Mouse (Mus musculus): ENCODE data around the gene Adamts3. TPM values are rescaled to one million over a fixed set of nuclear protein-coding genes. Genes with fewer than 3 reads are reported as not detected.

The Adamts3 gene
- polyA plus RNA-seq, 1 experiment from 2014 or later, result 5.5 TPM

GRCm38 (mm10) chr5:89816610-89817009, 66.5 kb downstream of the Adamts3 start:
- WGBS, result 77% methylated on average over 6 of the region's 6 CpGs
- H3K4me3 ChIP-seq (replicated peaks), result no peak overlapping the region
- no peak for ATAC-seq (ENCODE audit: low FRiP score)
- H3K4me1 ChIP-seq, result no peaks in the 10 kb centered on the region
- H3K4me2 ChIP-seq, result no peak overlapping the region
- no peaks in the 10 kb centered on the region for H3K36me3 ChIP-seq
- H3K9ac ChIP-seq (replicated peaks), result no peak overlapping the region
- H3K27ac ChIP-seq (replicated peaks), result no peak overlapping the region
- no peaks in the 10 kb centered on the region for H3K9me3 ChIP-seq (replicated peaks)
- H3K27me3 ChIP-seq (replicated peaks), result no peaks in the 10 kb centered on the region

DNA sequence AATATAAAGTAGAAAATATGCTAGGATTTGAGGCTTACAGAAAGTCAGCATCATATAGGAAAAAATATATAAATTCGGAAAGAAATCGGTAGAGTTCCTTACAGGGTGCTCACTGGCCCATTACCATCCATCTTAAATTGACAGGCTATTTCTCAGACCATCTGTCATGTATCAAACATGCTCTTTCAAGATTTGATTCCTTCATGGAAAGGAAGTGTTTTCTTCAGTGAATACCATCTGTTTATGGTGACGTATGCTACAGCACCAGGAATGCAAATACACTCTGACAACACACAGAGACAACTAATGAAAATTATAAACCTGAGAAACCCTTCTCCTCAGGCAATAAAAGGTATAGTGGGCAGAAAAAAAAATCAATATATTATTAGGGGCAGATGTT, 68.6 kb downstream of the Adamts3 start:
- no peak for ATAC-seq (ENCODE audit: low FRiP score)
- H3K27ac ChIP-seq (replicated peaks), result no peak overlapping the region
- no peak overlapping the region for H3K9ac ChIP-seq (replicated peaks)
- H3K4me3 ChIP-seq (replicated peaks), result no peak overlapping the region
- no peaks in the 10 kb centered on the region for H3K9me3 ChIP-seq (replicated peaks)
- no peak overlapping the region for H3K4me2 ChIP-seq
- H3K4me1 ChIP-seq, result no peaks in the 10 kb centered on the region
- H3K36me3 ChIP-seq, result no peaks in the 10 kb centered on the region
- no peaks in the 10 kb centered on the region for H3K27me3 ChIP-seq (replicated peaks)
- 83% methylated on average over 3 of the region's 3 CpGs for WGBS

DNA sequence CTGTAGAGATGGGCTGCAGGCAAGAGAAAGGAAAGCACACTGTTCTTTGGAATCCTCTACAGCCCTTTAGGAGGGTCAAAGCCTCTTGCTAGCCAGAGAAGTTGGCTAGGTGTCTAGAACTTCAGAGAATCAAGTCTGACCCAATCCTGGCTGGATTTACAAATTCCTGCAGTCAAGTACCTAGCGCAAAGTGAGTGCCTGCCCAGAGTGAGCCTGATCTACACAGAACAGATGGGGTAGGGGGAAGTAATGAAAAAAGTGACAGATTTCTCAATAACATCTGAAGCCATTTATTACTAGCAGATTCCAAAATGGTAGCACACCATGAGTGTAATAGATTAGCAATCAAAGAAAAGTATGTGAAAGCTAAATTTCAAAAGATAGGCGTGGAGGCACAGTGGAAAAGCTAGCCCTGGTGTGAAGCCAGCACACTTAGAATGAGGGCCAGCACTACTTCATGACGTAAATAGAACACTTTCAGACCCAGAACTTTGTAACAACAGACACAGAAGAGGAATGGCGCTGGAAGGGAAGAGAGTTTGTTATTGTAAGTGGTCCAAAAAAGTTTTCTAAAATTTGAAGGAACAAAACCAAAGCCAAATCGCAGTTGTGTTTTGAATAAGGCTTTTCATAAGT, 82.8 kb downstream of the Adamts3 start:
- Histone ChIP-seq H3K4me2 (no peak overlapping the region), H3K27me3 (replicated peaks) (no peaks in the 10 kb centered on the region), H3K9ac (replicated peaks) (no peak overlapping the region), H3K9me3 (replicated peaks) (no peaks in the 10 kb centered on the region), H3K36me3 (no peaks in the 10 kb centered on the region), H3K27ac (replicated peaks) (no peak overlapping the region), H3K4me1 (no peaks in the 10 kb centered on the region), H3K4me3 (replicated peaks) (no peak overlapping the region)
- no peak for ATAC-seq (ENCODE audit: low FRiP score)
- 86% methylated on average over 5 of the region's 5 CpGs for WGBS

DNA sequence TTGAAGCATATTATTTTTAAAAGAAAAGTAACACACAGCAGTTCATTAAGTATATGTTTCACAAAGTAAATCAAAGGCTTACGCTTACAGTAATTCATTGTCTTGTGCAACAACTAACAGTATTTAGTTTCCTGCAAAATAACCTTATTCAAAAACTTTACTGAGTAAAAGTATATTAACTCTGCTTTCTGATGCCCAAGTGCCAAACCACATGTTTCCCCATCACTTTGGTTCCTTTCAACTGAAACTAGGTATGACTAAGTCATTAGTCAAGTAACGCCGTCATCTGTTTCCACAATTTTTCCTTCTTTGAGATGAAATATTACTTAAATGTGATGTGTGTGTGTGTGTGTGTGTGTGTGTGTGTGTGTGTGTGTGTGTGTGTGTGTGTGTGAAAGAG, 89.4 kb downstream of the Adamts3 start:
- Histone ChIP-seq H3K27me3 (replicated peaks) (no peaks in the 10 kb centered on the region), H3K4me1 (no peaks in the 10 kb centered on the region), H3K27ac (replicated peaks) (no peak overlapping the region), H3K9me3 (replicated peaks) (no peaks in the 10 kb centered on the region), H3K9ac (replicated peaks) (no peak overlapping the region), H3K4me2 (no peak overlapping the region), H3K4me3 (replicated peaks) (no peak overlapping the region), H3K36me3 (no peaks in the 10 kb centered on the region)
- no peak for ATAC-seq (ENCODE audit: low FRiP score)
- WGBS, result over 99% methylated on average over 3 of the region's 3 CpGs

GRCm38 (mm10) chr5:89784635-89785034, 98.5 kb downstream of the Adamts3 start:
- ATAC-seq (ENCODE audit: low FRiP score), result peak; percentile 24; the same call in 1 of the 2 replicates
- H3K4me1 ChIP-seq, result no peaks in the 10 kb centered on the region
- H3K36me3 ChIP-seq, result no peaks in the 10 kb centered on the region
- H3K4me3 ChIP-seq (replicated peaks), result no peak overlapping the region
- WGBS, result 27% methylated on average over 5 of the region's 5 CpGs
- no peak overlapping the region for H3K4me2 ChIP-seq
- no peak overlapping the region for H3K27ac ChIP-seq (replicated peaks)
- no peaks in the 10 kb centered on the region for H3K9me3 ChIP-seq (replicated peaks)
- H3K27me3 ChIP-seq (replicated peaks), result no peaks in the 10 kb centered on the region
- no peak overlapping the region for H3K9ac ChIP-seq (replicated peaks)

DNA sequence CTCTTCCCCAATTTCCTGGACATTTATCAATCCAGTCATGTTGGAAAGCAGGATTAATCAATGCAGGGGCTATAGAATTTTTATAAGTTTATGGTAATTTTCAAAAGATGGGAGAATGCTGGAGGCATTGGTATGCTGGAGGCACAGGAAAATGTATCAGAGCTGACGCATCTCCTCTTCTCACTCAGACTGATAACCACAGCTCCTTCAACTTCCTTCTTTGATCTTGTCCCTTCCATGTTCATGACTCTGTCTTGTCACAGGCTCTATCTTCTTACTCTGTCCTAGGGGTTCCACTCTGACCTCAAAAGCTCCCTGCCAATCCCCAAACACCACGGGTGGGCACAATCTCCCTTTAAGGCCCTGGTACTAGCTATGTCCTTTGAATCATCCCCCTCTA, 103.3 kb downstream of the Adamts3 start:
- no peak overlapping the region for H3K4me3 ChIP-seq (replicated peaks)
- no peak overlapping the region for H3K9ac ChIP-seq (replicated peaks)
- no peaks in the 10 kb centered on the region for H3K4me1 ChIP-seq
- ATAC-seq (ENCODE audit: low FRiP score), result no peak
- H3K27ac ChIP-seq (replicated peaks), result no peak overlapping the region
- WGBS, result 83% methylated on average over 2 of the region's 2 CpGs
- no peak overlapping the region for H3K4me2 ChIP-seq
- H3K27me3 ChIP-seq (replicated peaks), result no peaks in the 10 kb centered on the region
- no peaks in the 10 kb centered on the region for H3K9me3 ChIP-seq (replicated peaks)
- no peaks in the 10 kb centered on the region for H3K36me3 ChIP-seq

DNA sequence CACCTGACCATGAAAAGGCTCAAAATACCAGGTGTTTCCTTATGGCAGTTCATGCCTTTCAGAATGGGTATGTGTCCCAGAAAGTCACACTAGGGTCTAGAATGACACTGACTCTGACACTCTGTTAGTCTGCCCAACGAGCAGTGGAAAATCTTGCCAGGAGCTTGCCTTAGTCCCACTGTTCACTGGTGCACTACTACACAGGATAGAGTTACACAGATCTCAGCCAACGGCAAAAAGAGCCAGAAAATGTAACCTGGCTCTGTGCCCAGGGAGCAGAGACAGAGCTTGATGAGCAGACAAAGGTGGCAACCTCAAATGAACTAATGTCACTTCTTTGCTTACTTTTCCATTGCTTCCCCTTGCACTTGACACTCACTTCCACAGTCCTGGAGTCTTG, 104.5 kb downstream of the Adamts3 start:
- Histone ChIP-seq H3K4me3 (replicated peaks) (no peak overlapping the region), H3K4me2 (no peak overlapping the region), H3K4me1 (no peaks in the 10 kb centered on the region), H3K9me3 (replicated peaks) (no peaks in the 10 kb centered on the region), H3K36me3 (no peaks in the 10 kb centered on the region), H3K27ac (replicated peaks) (no peak overlapping the region), H3K27me3 (replicated peaks) (no peaks in the 10 kb centered on the region), H3K9ac (replicated peaks) (no peak overlapping the region)
- 45% methylated on average over 2 of the region's 2 CpGs for WGBS
- ATAC-seq (ENCODE audit: low FRiP score), result no peak; the same call in 1 of the 2 replicates

DNA sequence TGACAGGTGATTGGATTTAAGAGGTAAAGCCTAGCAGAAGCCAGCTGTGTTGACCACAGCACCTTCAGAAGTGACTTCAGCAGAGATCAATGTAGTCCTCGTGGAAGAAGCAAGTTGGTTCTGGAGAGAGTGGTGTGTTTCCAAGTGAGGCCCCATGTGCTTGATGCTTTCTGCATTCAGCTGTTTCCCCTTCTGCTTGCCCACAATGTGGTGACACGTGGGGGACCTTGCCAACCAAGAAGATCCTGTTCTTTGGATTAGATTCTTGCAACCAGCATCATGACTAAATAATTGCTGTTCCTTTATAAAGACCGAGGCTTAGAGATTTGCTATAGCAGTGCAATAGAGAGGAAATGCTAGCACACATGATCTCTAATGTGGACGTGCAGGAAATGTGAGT, 105.7 kb downstream of the Adamts3 start:
- H3K27ac ChIP-seq (replicated peaks), result no peak overlapping the region
- no peak overlapping the region for H3K4me3 ChIP-seq (replicated peaks)
- H3K9ac ChIP-seq (replicated peaks), result no peak overlapping the region
- no peaks in the 10 kb centered on the region for H3K4me1 ChIP-seq
- H3K27me3 ChIP-seq (replicated peaks), result no peaks in the 10 kb centered on the region
- WGBS, result 64% methylated on average over 4 of the region's 4 CpGs
- no peaks in the 10 kb centered on the region for H3K36me3 ChIP-seq
- no peak overlapping the region for H3K4me2 ChIP-seq
- no peak for ATAC-seq (ENCODE audit: low FRiP score)
- no peaks in the 10 kb centered on the region for H3K9me3 ChIP-seq (replicated peaks)

GRCm38 (mm10) chr5:89770655-89771355, 112.3 kb downstream of the Adamts3 start:
- Histone ChIP-seq H3K9me3 (replicated peaks) (no peaks in the 10 kb centered on the region), H3K9ac (replicated peaks) (no peak overlapping the region), H3K4me2 (no peak overlapping the region), H3K36me3 (no peaks in the 10 kb centered on the region), H3K4me1 (no peaks in the 10 kb centered on the region), H3K4me3 (replicated peaks) (no peak overlapping the region), H3K27me3 (replicated peaks) (no peaks in the 10 kb centered on the region), H3K27ac (replicated peaks) (no peak overlapping the region)
- WGBS, result 35% methylated on average over 4 of the region's 4 CpGs
- ATAC-seq (ENCODE audit: low FRiP score), result 0 out of 2 replicates have a peak, but pooled peaks have one; percentile 45

DNA sequence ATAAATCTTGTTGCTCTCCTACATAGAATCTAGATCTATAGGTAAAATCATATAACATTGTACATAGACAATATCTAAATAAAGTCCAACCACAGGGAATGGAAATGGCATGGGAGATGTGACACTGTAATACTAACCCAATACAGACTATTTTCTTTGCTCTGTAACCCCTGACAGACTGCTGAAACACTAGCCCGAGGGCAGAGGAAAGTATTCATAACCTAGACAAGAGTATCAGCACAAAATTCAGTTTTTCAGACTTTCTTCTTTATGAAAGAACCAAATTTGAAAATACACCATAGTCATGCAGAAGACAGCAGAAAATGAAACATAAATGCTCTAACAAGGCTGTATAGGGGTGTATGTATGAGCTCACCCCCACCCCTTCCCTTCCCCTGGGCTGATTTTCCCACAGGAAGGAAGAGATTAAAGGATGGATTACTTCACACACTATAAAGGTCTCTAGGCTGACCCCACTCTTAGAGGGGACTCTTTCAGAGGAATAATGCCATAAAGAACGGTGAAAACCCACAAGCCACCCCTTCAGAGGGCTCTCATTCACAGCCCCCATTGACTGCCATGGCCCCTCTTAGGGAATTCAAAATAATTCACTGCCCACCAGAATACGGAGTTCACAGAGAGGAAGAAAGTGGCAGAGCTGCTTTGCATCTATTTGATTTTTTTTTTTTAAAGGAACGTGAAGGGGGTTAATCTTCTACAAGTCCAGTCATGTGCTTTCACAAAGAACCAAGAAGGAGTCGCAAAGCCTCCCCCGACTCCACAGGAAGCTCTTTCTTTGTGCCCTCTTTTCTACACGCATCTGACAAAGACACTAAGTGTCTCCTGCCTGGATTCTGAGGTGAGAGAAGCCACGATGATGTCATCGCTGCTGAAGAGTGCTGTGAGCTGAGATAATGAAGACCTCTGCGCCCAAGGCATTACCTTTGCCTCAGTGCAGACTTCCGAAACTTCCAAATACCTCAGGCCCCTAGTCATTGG, 119.6 kb downstream of the Adamts3 start:
- no peaks in the 10 kb centered on the region for H3K36me3 ChIP-seq
- peak overlapping the region; percentile 28 for H3K4me2 ChIP-seq
- peak; percentile 76 for ATAC-seq (ENCODE audit: low FRiP score)
- peaks cover 3% of the 10 kb centered on the region; the same call in 1 of the 2 replicates for H3K4me1 ChIP-seq
- WGBS, result 9% methylated on average over 11 of the region's 11 CpGs
- no peaks in the 10 kb centered on the region for H3K27me3 ChIP-seq (replicated peaks)
- peak overlapping the region; percentile 29; the same call in 1 of the 2 replicates for H3K27ac ChIP-seq (replicated peaks)
- H3K9me3 ChIP-seq (replicated peaks), result no peaks in the 10 kb centered on the region
- no peak overlapping the region for H3K9ac ChIP-seq (replicated peaks)
- no peak overlapping the region for H3K4me3 ChIP-seq (replicated peaks)

DNA sequence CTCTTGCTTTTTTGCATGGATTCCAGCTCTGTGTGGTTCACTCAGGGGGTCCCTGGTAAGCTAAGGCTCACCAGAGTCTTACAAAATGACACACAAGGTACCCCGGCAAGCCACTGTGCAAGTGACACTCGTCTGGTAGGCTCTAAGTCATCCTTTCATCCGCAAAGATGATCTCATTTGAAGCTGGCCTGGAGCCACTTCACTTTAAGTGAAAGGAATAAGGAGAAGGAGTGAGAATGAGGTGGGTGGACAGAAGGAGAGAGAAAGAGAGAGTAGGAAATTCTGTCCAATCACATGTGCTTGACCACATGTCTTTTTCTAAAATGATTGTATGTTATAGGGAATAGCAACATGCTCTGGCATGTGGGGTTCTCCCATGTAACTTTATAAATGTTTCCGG, 122.8 kb downstream of the Adamts3 start:
- Histone ChIP-seq H3K9ac (replicated peaks) (no peak overlapping the region), H3K36me3 (no peaks in the 10 kb centered on the region), H3K27ac (replicated peaks) (no peak overlapping the region), H3K4me1 (peaks cover 3% of the 10 kb centered on the region; the same call in 1 of the 2 replicates), H3K4me2 (no peak overlapping the region), H3K9me3 (replicated peaks) (no peaks in the 10 kb centered on the region), H3K27me3 (replicated peaks) (no peaks in the 10 kb centered on the region), H3K4me3 (replicated peaks) (no peak overlapping the region)
- WGBS, result 66% methylated on average over 4 of the region's 4 CpGs
- no peak for ATAC-seq (ENCODE audit: low FRiP score)
